Mouse (Mus musculus) gastrocnemius, postnatal 25 days (tissue): ENCODE data around the gene Gm43552. TPM values are rescaled to one million over a fixed set of nuclear protein-coding genes. Genes with fewer than 3 reads are reported as not detected.

ENCODE experiments used
- total RNA-seq, 2 experiments: library from RNA; stranded (reverse); gene quantifications; 1 replicate in 1 of 2; 2 replicates in 1 of 2; pipeline ENCODE4 v1.2.3; 2021

The Gm43552 gene
- total RNA-seq, 2 experiments from 2014 or later: 2.6 TPM; not detected in 1

Other genes starting within 250 kb of the Gm43552 start
- gene Rfc1, start 157.2 kb downstream of the Gm43552 start, total RNA-seq: 10 to 100 TPM; 18.3 to 20.5 TPM
- under 1 TPM; 0.18 to 0.64 TPM for gene Klb, start 144.5 kb downstream of the Gm43552 start, total RNA-seq
- gene Rpl9, start 101.4 kb downstream of the Gm43552 start, total RNA-seq: 100 to 1,000 TPM; 487 to 495 TPM
- gene Lias, start 101.3 kb downstream of the Gm43552 start, total RNA-seq: 10 to 100 TPM; 37.2 to 42.7 TPM
- 10 to 100 TPM in 1 of 2 experiments, 1 to 10 TPM in 1; 9.4 to 14.8 TPM for gene Ugdh, start 56.9 kb downstream of the Gm43552 start, total RNA-seq
- gene Smim14, start 44.4 kb upstream of the Gm43552 start, total RNA-seq: 10 to 100 TPM; 33.5 to 34.6 TPM
- gene Ube2k, start 44.4 kb upstream of the Gm43552 start, total RNA-seq: 10 to 100 TPM; 59.0 to 60.3 TPM
- gene Pds5a, start 205.4 kb upstream of the Gm43552 start, total RNA-seq: 10 to 100 TPM; 37.6 to 41.9 TPM